Mouse (Mus musculus) heart, embryonic 11.5 days (tissue): ENCODE results near the gene Hist1h3e. TPM values are rescaled to one million over a fixed set of nuclear protein-coding genes. Genes with fewer than 3 reads are reported as not detected.
"Not testable (repeated sequence)": the region's sequence is repeated elsewhere in the genome, so short reads cannot be mapped to it uniquely, and the experiment has no call there.

Source experiments
- ATAC-seq: fragments of 200-750 bp; cut with Nextera tagmentation; replicated peaks from 2 replicates; pipeline ENCODE4 v1.8.0; 2017; ENCODE audit warnings: moderate library complexity; ENCODE audit not compliant: insufficient number of reproducible peaks, low FRiP score, low TSS enrichment
- H3K27ac ChIP-seq: fragments of 300-500 bp; sonication (generic); 2 replicates; pipeline ENCODE4 v1.5.1; 2014; ENCODE audit warnings: mild to moderate bottlenecking, low read depth, low read length
- H3K27me3 ChIP-seq: fragments of 300-500 bp; sonication (generic); 2 replicates; pipeline ENCODE4 v1.6.1; 2014; ENCODE audit warnings: mild to moderate bottlenecking, low read length, mixed read lengths; ENCODE audit not compliant: control insufficient read depth, insufficient read depth
- H3K36me3 ChIP-seq: fragments of 300-500 bp; sonication (generic); 2 replicates; pipeline ENCODE4 v1.6.1; 2014; ENCODE audit warnings: mild to moderate bottlenecking, low read length, moderate library complexity, mixed read lengths; ENCODE audit not compliant: control insufficient read depth, insufficient read depth
- H3K4me1 ChIP-seq: fragments of 300-500 bp; sonication (generic); 2 replicates; pipeline ENCODE4 v1.6.1; 2014; ENCODE audit warnings: low read length; ENCODE audit not compliant: control insufficient read depth, insufficient read depth
- H3K4me2 ChIP-seq: fragments of 300-500 bp; sonication (generic); 2 replicates; pipeline ENCODE4 v1.6.1; 2014; ENCODE audit warnings: mild to moderate bottlenecking, moderate library complexity
- H3K4me3 ChIP-seq: fragments of 300-500 bp; sonication (generic); 2 replicates; pipeline ENCODE4 v1.5.1; 2014; ENCODE audit warnings: low read depth, low read length
- H3K9ac ChIP-seq: fragments of 300-500 bp; sonication (generic); 2 replicates; pipeline ENCODE4 v1.6.1; 2014; ENCODE audit warnings: mild to moderate bottlenecking, low read depth, low read length, moderate library complexity
- H3K9me3 ChIP-seq: fragments of 300-500 bp; sonication (generic); replicated peaks from 2 replicates; pipeline ENCODE4 v1.6.1; 2016; ENCODE audit warnings: low read length; ENCODE audit not compliant: control insufficient read depth
- WGBS: fragments of 180-500 bp; shearing (Covaris S2); extraction: QIAGEN DNeasy Blood & Tissue Kit; methylation state at CpG from one replicate; pipeline ENCODE4 v1.1.7; 2014; ENCODE audit not compliant: insufficient replicate concordance; 5-methylcytosine and 5-hydroxymethylcytosine counted together
- polyA plus RNA-seq: library from polyadenylated mRNA; unstranded; fragments of >200 nt; fragmentation: Nextera tagmentation; extraction: Ambion mirVana; gene quantifications from 2 replicates; pipeline ENCODE4 v1.2.1, GENCODE M21; 2014

Hist1h3e gene
- polyA plus RNA-seq = 2.6 and 3.0 TPM in 2 replicates

DNA sequence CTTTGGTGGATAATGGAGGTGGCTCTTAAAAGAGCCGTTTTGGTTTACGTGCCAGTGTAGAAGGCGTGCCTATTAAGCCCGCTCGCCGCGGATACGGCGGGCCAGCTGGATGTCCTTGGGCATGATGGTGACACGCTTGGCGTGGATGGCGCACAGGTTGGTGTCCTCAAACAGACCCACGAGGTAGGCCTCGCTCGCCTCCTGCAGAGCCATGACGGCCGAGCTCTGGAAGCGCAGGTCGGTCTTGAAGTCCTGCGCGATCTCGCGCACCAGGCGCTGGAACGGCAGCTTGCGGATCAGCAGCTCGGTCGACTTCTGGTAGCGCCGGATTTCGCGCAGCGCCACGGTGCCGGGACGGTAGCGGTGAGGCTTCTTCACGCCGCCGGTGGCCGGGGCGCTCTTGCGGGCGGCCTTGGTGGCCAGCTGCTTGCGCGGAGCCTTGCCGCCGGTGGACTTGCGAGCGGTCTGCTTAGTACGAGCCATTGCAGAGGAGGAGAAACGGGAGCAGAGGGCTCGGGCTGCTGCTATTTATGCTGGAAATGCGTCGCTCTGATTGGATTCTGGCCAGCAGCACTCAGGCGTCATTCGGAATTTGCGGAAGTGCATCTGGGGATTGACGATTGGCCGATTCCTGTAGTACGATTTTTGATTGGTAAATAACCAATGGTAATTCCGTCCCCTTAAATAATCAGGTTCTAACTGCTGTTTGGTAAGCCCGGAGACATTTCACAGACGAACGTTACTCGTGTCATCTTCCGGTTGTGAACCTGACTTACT is at the start of gene Hist1h3e:
Hist1h3e (minus strand) TSS at position 487 of the 777 bp plus-strand sequence.
- peak; percentile 88 for ATAC-seq
- not testable (repeated sequence) for H3K27me3 ChIP-seq, H3K36me3 ChIP-seq, H3K4me1 ChIP-seq, H3K9me3 ChIP-seq
- peak within 1 kb of the TSS; percentile 79 for H3K4me2 ChIP-seq
- peak within 1 kb of the TSS; percentile 97 for H3K27ac ChIP-seq
- H3K4me3 ChIP-seq = peak within 1 kb of the TSS; percentile 42
- under 1% methylated on average over 53 of the region's 67 CpGs for WGBS
- peak within 1 kb of the TSS; percentile 77 for H3K9ac ChIP-seq

GRCm38 (mm10) chr13:23611638-23612037 is 49.5 kb upstream of the Hist1h3e start:
- Histone ChIP-seq H3K27ac (no peak overlapping the region), H3K9me3 (no peaks in the 10 kb centered on the region), H3K4me1 (no peaks in the 10 kb centered on the region), H3K9ac (no peak overlapping the region), H3K4me2 (no peak overlapping the region), H3K4me3 (no peak overlapping the region), H3K27me3 (no peaks in the 10 kb centered on the region), H3K36me3 (no peaks in the 10 kb centered on the region)
- ATAC-seq = no peak
- 88% methylated on average over 3 of the region's 3 CpGs for WGBS

DNA sequence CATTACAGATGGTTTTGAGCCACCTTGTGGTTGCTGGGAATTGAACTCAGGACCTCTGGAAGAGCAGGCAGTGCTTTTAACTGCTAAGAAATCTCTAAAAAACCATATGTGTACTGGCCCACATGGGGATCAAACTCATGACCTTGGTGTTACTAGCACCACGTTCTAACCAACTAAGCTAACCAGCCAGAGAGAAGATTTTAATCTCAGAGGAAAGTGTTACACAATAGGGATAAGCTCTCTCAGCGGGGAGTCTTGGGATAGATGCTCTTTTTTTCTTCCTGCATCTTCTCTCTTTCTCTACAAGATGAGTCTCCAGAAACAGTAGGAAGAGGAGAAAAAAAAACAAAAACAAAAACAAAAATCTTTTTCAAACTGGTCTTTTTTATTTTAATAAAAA is 48.2 kb upstream of the Hist1h3e start:
- no peak for ATAC-seq
- Histone ChIP-seq H3K36me3 (no peaks in the 10 kb centered on the region), H3K4me1 (no peaks in the 10 kb centered on the region), H3K4me3 (no peak overlapping the region), H3K9me3 (no peaks in the 10 kb centered on the region), H3K27ac (no peak overlapping the region), H3K27me3 (no peaks in the 10 kb centered on the region), H3K9ac (no peak overlapping the region), H3K4me2 (no peak overlapping the region)
- 72% methylated on average over 2 of the region's 2 CpGs for WGBS

- no peaks in the 10 kb centered on the region for H3K9me3 ChIP-seq
- H3K4me3 ChIP-seq = no peak overlapping the region
- H3K4me2 ChIP-seq = no peak overlapping the region
- no peak overlapping the region for H3K27ac ChIP-seq
- no peak overlapping the region for H3K9ac ChIP-seq
- no peaks in the 10 kb centered on the region for H3K4me1 ChIP-seq
- ATAC-seq = no peak
- no peaks in the 10 kb centered on the region for H3K27me3 ChIP-seq
- H3K36me3 ChIP-seq = no peaks in the 10 kb centered on the region
These were observed 47.7 kb upstream of the Hist1h3e start for GRCm38 (mm10) chr13:23609844-23610243.

DNA sequence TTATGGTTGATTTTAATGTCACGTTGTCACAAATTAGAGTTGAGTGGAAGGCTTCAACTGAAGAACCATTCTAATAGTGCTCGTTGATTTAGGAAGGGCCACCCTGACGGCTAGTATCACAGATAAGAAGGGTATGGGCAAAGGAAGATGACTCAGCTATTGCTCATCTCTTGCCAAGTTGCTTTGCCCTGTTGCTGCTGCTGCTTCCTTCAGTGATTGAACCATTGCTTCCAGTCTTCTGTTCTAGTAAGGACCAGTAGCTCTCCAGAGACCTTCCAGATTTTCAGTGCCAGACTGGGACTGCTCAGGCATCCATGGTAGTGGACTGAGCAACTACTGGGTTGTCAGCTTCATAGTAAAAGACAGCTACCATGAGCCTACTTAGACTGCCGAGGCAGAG is 47.0 kb upstream of the Hist1h3e start:
- 71% methylated on average over 4 of the region's 4 CpGs for WGBS
- no peak for ATAC-seq

DNA sequence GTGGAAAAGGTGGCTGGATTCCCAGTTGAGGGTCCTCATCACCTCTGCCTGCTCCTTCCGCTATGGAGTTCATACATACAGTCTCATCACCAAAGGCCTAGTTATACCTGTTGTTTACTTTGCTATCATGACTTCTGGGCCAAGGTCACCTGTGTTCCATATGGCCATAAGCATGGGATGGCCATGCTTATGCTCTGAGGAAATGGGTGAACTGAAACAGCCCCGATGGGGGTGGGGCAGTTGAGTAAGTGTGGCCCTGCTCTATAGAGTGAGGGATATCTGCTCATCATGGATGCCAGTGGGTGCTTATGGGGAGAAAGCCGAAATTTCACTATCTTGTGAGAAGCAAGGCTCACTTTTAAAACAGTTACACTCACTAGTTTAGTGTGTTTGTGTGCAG is 42.9 kb upstream of the Hist1h3e start:
- H3K27me3 ChIP-seq = no peaks in the 10 kb centered on the region
- 80% methylated on average over 3 of the region's 3 CpGs for WGBS
- H3K4me2 ChIP-seq = no peak overlapping the region
- H3K9me3 ChIP-seq = no peaks in the 10 kb centered on the region
- no peak overlapping the region for H3K4me3 ChIP-seq
- H3K36me3 ChIP-seq = no peaks in the 10 kb centered on the region
- no peak overlapping the region for H3K27ac ChIP-seq
- no peak for ATAC-seq
- no peak overlapping the region for H3K9ac ChIP-seq
- no peaks in the 10 kb centered on the region for H3K4me1 ChIP-seq

More for the DNA sequence above, 47.0 kb upstream of the Hist1h3e start:
- Histone ChIP-seq H3K27me3 (no peaks in the 10 kb centered on the region), H3K4me2 (no peak overlapping the region), H3K9ac (no peak overlapping the region), H3K9me3 (no peaks in the 10 kb centered on the region), H3K4me1 (no peaks in the 10 kb centered on the region), H3K36me3 (no peaks in the 10 kb centered on the region), H3K4me3 (no peak overlapping the region), H3K27ac (no peak overlapping the region)

DNA sequence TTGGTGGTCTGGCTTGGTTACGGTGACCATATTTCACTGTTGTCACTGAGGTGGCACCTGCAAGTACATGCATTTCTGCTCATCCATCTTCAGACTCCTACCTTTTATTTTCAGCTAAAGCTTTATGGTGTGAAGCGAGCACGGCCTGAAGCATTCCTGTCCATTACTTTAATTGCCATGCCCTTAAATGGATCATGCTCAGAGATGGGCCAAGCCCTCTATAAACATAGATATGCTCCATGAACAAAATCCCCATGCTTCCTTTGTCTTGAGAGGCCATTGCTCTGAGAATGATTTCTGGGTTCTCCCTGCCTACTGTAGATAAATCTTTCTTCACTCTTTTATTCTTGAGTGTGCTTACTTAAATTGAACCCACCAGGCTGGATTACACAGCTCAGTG is 42.3 kb upstream of the Hist1h3e start:
- ATAC-seq = no peak
- 89% methylated on average over 3 of the region's 3 CpGs for WGBS
- Histone ChIP-seq H3K9ac (no peak overlapping the region), H3K4me2 (no peak overlapping the region), H3K27me3 (no peaks in the 10 kb centered on the region), H3K36me3 (no peaks in the 10 kb centered on the region), H3K9me3 (no peaks in the 10 kb centered on the region), H3K27ac (no peak overlapping the region), H3K4me1 (no peaks in the 10 kb centered on the region), H3K4me3 (no peak overlapping the region)

- Histone ChIP-seq H3K27ac (no peak overlapping the region), H3K36me3 (no peaks in the 10 kb centered on the region), H3K4me3 (no peak overlapping the region), H3K27me3 (no peaks in the 10 kb centered on the region), H3K9me3 (no peaks in the 10 kb centered on the region), H3K4me2 (no peak overlapping the region), H3K4me1 (no peaks in the 10 kb centered on the region), H3K9ac (no peak overlapping the region)
- 58% methylated on average over 7 of the region's 7 CpGs for WGBS
- no peak for ATAC-seq
These were observed 41.1 kb upstream of the Hist1h3e start for GRCm38 (mm10) chr13:23603182-23603699.

DNA sequence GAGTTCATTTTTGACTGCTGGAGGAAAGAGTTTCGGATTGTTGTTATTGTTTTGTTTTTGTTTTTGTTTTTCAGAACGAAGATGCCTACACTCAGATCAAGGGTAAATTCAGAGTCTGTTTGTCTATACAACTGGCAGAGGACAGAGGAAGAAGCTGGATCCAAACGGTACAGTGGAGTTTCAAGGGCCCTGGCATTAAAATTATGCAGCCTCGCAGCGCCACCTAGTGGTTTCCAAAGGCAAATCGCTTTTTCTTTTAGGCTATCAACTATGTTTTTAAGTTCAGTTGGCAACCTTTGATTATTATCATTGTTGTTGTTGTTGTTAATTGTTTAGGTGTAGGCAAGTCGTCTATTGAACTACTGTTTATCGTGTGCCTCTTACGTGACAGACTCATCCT is 35.8 kb upstream of the Hist1h3e start:
- Histone ChIP-seq H3K27ac (no peak overlapping the region), H3K4me1 (peaks cover 5% of the 10 kb centered on the region; the same call in 1 of the 2 replicates), H3K27me3 (no peaks in the 10 kb centered on the region), H3K4me2 (no peak overlapping the region), H3K36me3 (no peaks in the 10 kb centered on the region), H3K4me3 (no peak overlapping the region), H3K9ac (no peak overlapping the region), H3K9me3 (no peaks in the 10 kb centered on the region)
- WGBS = 6% methylated on average over 9 of the region's 9 CpGs
- no peak for ATAC-seq
